Mouse (Mus musculus): Measurements from ENCODE around the gene Wdfy4. TPM values are rescaled to one million over a fixed set of nuclear protein-coding genes. Genes with fewer than 3 reads are reported as not detected.

Wdfy4 gene
- polyA plus RNA-seq, 1 experiment from 2014 or later: 0.45 TPM

DNA sequence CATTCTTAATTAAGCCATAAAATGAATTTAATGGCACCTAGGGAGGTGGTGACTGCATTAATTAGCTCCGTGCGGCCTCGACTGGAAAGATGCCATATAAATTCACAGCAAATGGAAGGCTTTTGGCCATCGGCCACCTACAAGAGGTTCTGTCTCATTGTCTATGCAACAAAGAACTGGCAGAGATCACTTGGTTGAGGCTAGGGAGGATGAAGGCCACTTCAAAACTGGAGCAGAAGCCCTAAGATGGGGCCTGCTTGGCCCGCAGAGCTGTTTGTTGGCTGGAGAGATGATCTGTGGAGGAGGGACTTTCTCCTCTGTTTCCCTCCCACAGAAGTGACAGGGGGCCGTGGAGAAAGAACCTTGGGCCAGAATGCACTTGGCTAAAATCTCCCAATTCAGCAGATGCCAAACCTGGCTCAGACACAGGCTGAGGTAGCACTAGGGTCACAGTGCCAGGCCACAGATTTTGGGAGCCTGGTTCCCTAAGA, 103.9 kb downstream of the Wdfy4 start:
- no peak overlapping the region for H3K9ac ChIP-seq (ENCODE audit: low read depth, low read length)
- H3K27me3 ChIP-seq (ENCODE audit: control insufficient read depth, insufficient read depth, low read depth, low read length): no peaks in the 10 kb centered on the region
- no peaks in the 10 kb centered on the region for H3K9me3 ChIP-seq (replicated peaks; ENCODE audit: control insufficient read depth, low read length, poor library complexity, severe bottlenecking)
- WGBS: 55% methylated on average over 6 of the region's 6 CpGs
- no peaks in the 10 kb centered on the region for H3K4me1 ChIP-seq (ENCODE audit: control insufficient read depth, insufficient read depth, low read length)
- H3K36me3 ChIP-seq (ENCODE audit: control insufficient read depth, insufficient read depth, low read length): no peaks in the 10 kb centered on the region
- H3K4me3 ChIP-seq (ENCODE audit: low read depth, low read length): no peak overlapping the region
- H3K4me2 ChIP-seq (ENCODE audit: low read length): no peak overlapping the region
- no peak overlapping the region for H3K27ac ChIP-seq (ENCODE audit: low read length)
- no peak for ATAC-seq

GRCm38 (mm10) chr14:33078596-33078995, 106.7 kb downstream of the Wdfy4 start:
- no peaks in the 10 kb centered on the region for H3K36me3 ChIP-seq (ENCODE audit: control insufficient read depth, insufficient read depth, low read length)
- no peak overlapping the region for H3K9ac ChIP-seq (ENCODE audit: low read depth, low read length)
- H3K27me3 ChIP-seq (ENCODE audit: control insufficient read depth, insufficient read depth, low read depth, low read length): no peaks in the 10 kb centered on the region
- no peak overlapping the region for H3K4me3 ChIP-seq (ENCODE audit: low read depth, low read length)
- H3K4me1 ChIP-seq (ENCODE audit: control insufficient read depth, insufficient read depth, low read length): no peaks in the 10 kb centered on the region
- WGBS: 93% methylated on average over 6 of the region's 6 CpGs
- no peak overlapping the region for H3K4me2 ChIP-seq (ENCODE audit: low read length)
- ATAC-seq: no peak
- H3K27ac ChIP-seq (ENCODE audit: low read length): no peak overlapping the region
- no peaks in the 10 kb centered on the region for H3K9me3 ChIP-seq (replicated peaks; ENCODE audit: control insufficient read depth, low read length, poor library complexity, severe bottlenecking)

- Histone ChIP-seq H3K9ac (ENCODE audit: low read depth, low read length) (no peak overlapping the region), H3K27ac (ENCODE audit: low read length) (no peak overlapping the region), H3K9me3 (replicated peaks; ENCODE audit: control insufficient read depth, low read length, poor library complexity, severe bottlenecking) (no peaks in the 10 kb centered on the region), H3K4me1 (ENCODE audit: control insufficient read depth, insufficient read depth, low read length) (no peaks in the 10 kb centered on the region), H3K4me3 (ENCODE audit: low read depth, low read length) (no peak overlapping the region), H3K36me3 (ENCODE audit: control insufficient read depth, insufficient read depth, low read length) (no peaks in the 10 kb centered on the region), H3K27me3 (ENCODE audit: control insufficient read depth, insufficient read depth, low read depth, low read length) (no peaks in the 10 kb centered on the region), H3K4me2 (ENCODE audit: low read length) (no peak overlapping the region)
- ATAC-seq: no peak
- WGBS: 90% methylated on average over 6 of the region's 6 CpGs
Measured at GRCm38 (mm10) chr14:33078110-33078509, 107.2 kb downstream of the Wdfy4 start.

- Histone ChIP-seq H3K4me1 (ENCODE audit: control insufficient read depth, insufficient read depth, low read length) (no peaks in the 10 kb centered on the region), H3K9ac (ENCODE audit: low read depth, low read length) (no peak overlapping the region), H3K36me3 (ENCODE audit: control insufficient read depth, insufficient read depth, low read length) (no peaks in the 10 kb centered on the region), H3K9me3 (replicated peaks; ENCODE audit: control insufficient read depth, low read length, poor library complexity, severe bottlenecking) (no peaks in the 10 kb centered on the region), H3K27ac (ENCODE audit: low read length) (no peak overlapping the region), H3K27me3 (ENCODE audit: control insufficient read depth, insufficient read depth, low read depth, low read length) (no peaks in the 10 kb centered on the region), H3K4me2 (ENCODE audit: low read length) (no peak overlapping the region), H3K4me3 (ENCODE audit: low read depth, low read length) (no peak overlapping the region)
- ATAC-seq: no peak
- 93% methylated on average over 3 of the region's 3 CpGs for whole genome bisulfite sequencing
Measured at GRCm38 (mm10) chr14:33073355-33073754, 112.0 kb downstream of the Wdfy4 start.

DNA sequence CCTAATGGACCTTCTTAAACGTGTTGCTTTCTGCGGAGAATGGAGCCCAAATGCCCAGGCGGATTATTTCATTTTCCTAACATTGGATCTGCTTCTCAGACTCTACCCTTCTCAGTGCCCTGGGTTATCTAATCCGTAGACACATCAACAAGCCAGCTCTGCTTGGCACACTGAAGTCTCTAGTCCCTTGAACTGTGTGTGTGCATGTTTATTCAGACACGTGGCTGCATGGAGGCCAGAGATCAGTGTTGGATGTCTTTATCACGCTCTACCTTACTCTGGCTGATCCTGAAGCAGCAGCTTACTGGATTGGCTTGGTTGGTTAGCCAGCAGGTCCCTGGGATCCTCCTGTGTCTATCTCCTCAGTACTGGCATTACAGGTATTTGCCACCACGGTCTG, 113.0 kb downstream of the Wdfy4 start:
- H3K9me3 ChIP-seq (replicated peaks; ENCODE audit: control insufficient read depth, low read length, poor library complexity, severe bottlenecking): no peaks in the 10 kb centered on the region
- no peak overlapping the region for H3K4me3 ChIP-seq (ENCODE audit: low read depth, low read length)
- no peaks in the 10 kb centered on the region for H3K4me1 ChIP-seq (ENCODE audit: control insufficient read depth, insufficient read depth, low read length)
- no peaks in the 10 kb centered on the region for H3K27me3 ChIP-seq (ENCODE audit: control insufficient read depth, insufficient read depth, low read depth, low read length)
- ATAC-seq: no peak
- H3K9ac ChIP-seq (ENCODE audit: low read depth, low read length): no peak overlapping the region
- no peak overlapping the region for H3K4me2 ChIP-seq (ENCODE audit: low read length)
- no peaks in the 10 kb centered on the region for H3K36me3 ChIP-seq (ENCODE audit: control insufficient read depth, insufficient read depth, low read length)
- 87% methylated on average over 7 of the region's 7 CpGs for WGBS
- H3K27ac ChIP-seq (ENCODE audit: low read length): no peak overlapping the region

GRCm38 (mm10) chr14:33067676-33068075, 117.6 kb downstream of the Wdfy4 start:
- H3K27me3 ChIP-seq (ENCODE audit: control insufficient read depth, insufficient read depth, low read depth, low read length): no peaks in the 10 kb centered on the region
- H3K4me3 ChIP-seq (ENCODE audit: low read depth, low read length): no peak overlapping the region
- H3K4me2 ChIP-seq (ENCODE audit: low read length): no peak overlapping the region
- WGBS: 72% methylated on average over 9 of the region's 9 CpGs
- H3K9me3 ChIP-seq (replicated peaks; ENCODE audit: control insufficient read depth, low read length, poor library complexity, severe bottlenecking): no peaks in the 10 kb centered on the region
- ATAC-seq: no peak
- H3K27ac ChIP-seq (ENCODE audit: low read length): no peak overlapping the region
- H3K4me1 ChIP-seq (ENCODE audit: control insufficient read depth, insufficient read depth, low read length): no peaks in the 10 kb centered on the region
- no peak overlapping the region for H3K9ac ChIP-seq (ENCODE audit: low read depth, low read length)
- H3K36me3 ChIP-seq (ENCODE audit: control insufficient read depth, insufficient read depth, low read length): no peaks in the 10 kb centered on the region

GRCm38 (mm10) chr14:33062996-33063395, 122.3 kb downstream of the Wdfy4 start:
- Histone ChIP-seq H3K9me3 (replicated peaks; ENCODE audit: control insufficient read depth, low read length, poor library complexity, severe bottlenecking) (no peaks in the 10 kb centered on the region), H3K36me3 (ENCODE audit: control insufficient read depth, insufficient read depth, low read length) (no peaks in the 10 kb centered on the region), H3K4me2 (ENCODE audit: low read length) (no peak overlapping the region), H3K27me3 (ENCODE audit: control insufficient read depth, insufficient read depth, low read depth, low read length) (no peaks in the 10 kb centered on the region), H3K4me1 (ENCODE audit: control insufficient read depth, insufficient read depth, low read length) (no peaks in the 10 kb centered on the region), H3K4me3 (ENCODE audit: low read depth, low read length) (no peak overlapping the region), H3K9ac (ENCODE audit: low read depth, low read length) (no peak overlapping the region), H3K27ac (ENCODE audit: low read length) (no peak overlapping the region)
- no peak for ATAC-seq
- WGBS: 60% methylated on average over 5 of the region's 5 CpGs

DNA sequence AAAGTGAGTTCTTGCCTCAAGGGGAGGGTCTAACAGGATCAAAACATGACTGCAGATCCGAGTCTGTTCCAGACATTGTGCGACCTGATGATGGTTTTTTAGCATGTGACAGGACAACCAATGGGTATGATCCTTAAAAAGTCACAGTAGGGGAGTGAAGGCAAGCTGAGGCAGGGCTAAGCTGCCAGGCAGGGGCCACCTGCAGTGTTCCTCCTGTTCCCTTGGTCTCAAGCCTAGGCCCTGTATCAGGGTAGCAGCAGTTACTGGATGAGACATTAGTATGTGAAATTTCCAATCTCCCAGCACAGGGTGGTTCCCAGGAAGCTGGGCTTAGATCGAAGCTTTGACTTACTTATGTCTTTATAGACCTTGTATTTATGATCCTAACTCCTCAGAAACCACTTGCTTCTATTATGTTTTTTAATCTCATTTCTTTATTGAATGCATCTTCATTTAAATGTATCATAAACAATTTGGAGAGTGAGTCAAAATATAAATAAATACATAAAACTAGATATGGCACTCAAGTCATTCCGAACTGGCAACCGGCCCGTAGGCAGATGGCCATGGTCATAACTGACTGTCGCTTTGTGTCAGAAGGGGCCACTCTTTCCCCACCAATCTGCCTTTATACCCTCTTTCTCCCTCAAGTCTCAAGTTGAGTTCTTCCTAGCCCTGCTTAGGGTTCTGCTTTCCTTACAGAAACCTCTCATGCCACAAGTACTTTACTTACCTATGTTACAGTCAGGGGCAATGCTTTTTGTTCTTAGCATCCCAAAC, 126.2 kb downstream of the Wdfy4 start:
- Histone ChIP-seq H3K9ac (ENCODE audit: low read depth, low read length) (no peak overlapping the region), H3K4me2 (ENCODE audit: low read length) (no peak overlapping the region), H3K36me3 (ENCODE audit: control insufficient read depth, insufficient read depth, low read length) (no peaks in the 10 kb centered on the region), H3K4me3 (ENCODE audit: low read depth, low read length) (no peak overlapping the region), H3K4me1 (ENCODE audit: control insufficient read depth, insufficient read depth, low read length) (no peaks in the 10 kb centered on the region), H3K9me3 (replicated peaks; ENCODE audit: control insufficient read depth, low read length, poor library complexity, severe bottlenecking) (no peaks in the 10 kb centered on the region), H3K27ac (ENCODE audit: low read length) (no peak overlapping the region), H3K27me3 (ENCODE audit: control insufficient read depth, insufficient read depth, low read depth, low read length) (no peaks in the 10 kb centered on the region)
- ATAC-seq: no peak
- WGBS: 91% methylated on average over 7 of the region's 7 CpGs

DNA sequence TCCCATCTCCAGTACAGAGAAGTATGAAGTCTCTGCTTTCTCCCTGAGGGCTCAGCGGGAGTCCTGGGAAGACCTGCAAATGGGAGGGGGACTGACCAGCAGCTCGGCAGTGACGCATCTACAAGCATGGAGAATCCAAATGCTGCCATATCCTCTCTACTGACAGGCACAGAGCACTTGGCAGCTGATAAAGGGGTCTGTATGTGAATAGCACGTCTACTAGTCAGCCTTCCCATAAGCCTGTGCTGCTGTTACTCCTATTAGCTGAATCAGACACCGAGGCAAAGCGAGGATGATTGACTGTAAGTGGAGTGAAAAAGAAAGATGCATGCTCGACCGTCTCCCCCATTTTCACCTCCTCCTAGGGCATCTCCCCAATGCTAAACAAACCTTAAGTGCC, 131.9 kb downstream of the Wdfy4 start:
- H3K9ac ChIP-seq (ENCODE audit: low read depth, low read length): no peak overlapping the region
- H3K36me3 ChIP-seq (ENCODE audit: control insufficient read depth, insufficient read depth, low read length): no peaks in the 10 kb centered on the region
- peaks cover 4% of the 10 kb centered on the region; the same call in 1 of the 2 replicates for H3K4me1 ChIP-seq (ENCODE audit: control insufficient read depth, insufficient read depth, low read length)
- H3K4me2 ChIP-seq (ENCODE audit: low read length): no peak overlapping the region
- H3K27ac ChIP-seq (ENCODE audit: low read length): no peak overlapping the region
- H3K4me3 ChIP-seq (ENCODE audit: low read depth, low read length): no peak overlapping the region
- no peak for ATAC-seq
- H3K9me3 ChIP-seq (replicated peaks; ENCODE audit: control insufficient read depth, low read length, poor library complexity, severe bottlenecking): no peaks in the 10 kb centered on the region
- 32% methylated on average over 8 of the region's 8 CpGs for WGBS
- H3K27me3 ChIP-seq (ENCODE audit: control insufficient read depth, insufficient read depth, low read depth, low read length): no peaks in the 10 kb centered on the region
